Mouse (Mus musculus) forebrain, embryonic 11.5 days (tissue): ENCODE data around the gene Sptssa. TPM values are rescaled to one million over a fixed set of nuclear protein-coding genes. Genes with fewer than 3 reads are reported as not detected.
"Not testable (repeated sequence)": the region's sequence is repeated elsewhere in the genome, so short reads cannot be mapped to it uniquely, and the experiment has no call there.

Experiments
- ATAC-seq: fragments of 200-750 bp; cut with Nextera tagmentation; replicated peaks from 2 replicates; pipeline ENCODE4 v1.8.0; 2017; ENCODE audit warnings: moderate TSS enrichment; ENCODE audit not compliant: low FRiP score
- DNase-seq: peaks from one replicate; pipeline ENCODE4 v3.0.0-alpha.2; 2017; ENCODE audit warnings: low spot score
- H3K27ac ChIP-seq: fragments of 300-500 bp; sonication (generic); 2 replicates; pipeline ENCODE4 v1.5.1; 2014; ENCODE audit warnings: low read depth, low read length
- H3K27me3 ChIP-seq: fragments of 300-500 bp; sonication (generic); 2 replicates; pipeline ENCODE4 v1.6.1; 2014; ENCODE audit warnings: mild to moderate bottlenecking, low read length, mixed read lengths; ENCODE audit not compliant: control insufficient read depth, insufficient read depth
- H3K36me3 ChIP-seq: fragments of 300-500 bp; sonication (generic); 2 replicates; pipeline ENCODE4 v1.6.1; 2014; ENCODE audit warnings: mild to moderate bottlenecking, low read length, moderate library complexity, mixed read lengths; ENCODE audit not compliant: control insufficient read depth, insufficient read depth
- H3K4me1 ChIP-seq: fragments of 300-500 bp; sonication (generic); replicated peaks from 2 replicates; pipeline ENCODE4 v1.6.1; 2014; ENCODE audit warnings: low read length, mixed read lengths; ENCODE audit not compliant: control insufficient read depth, insufficient read depth
- H3K4me2 ChIP-seq: fragments of 300-500 bp; sonication (generic); 2 replicates; pipeline ENCODE4 v1.6.1; 2014; ENCODE audit warnings: low read depth, mild to moderate bottlenecking, low read length, moderate library complexity, mixed read lengths; ENCODE audit not compliant: severe bottlenecking
- H3K4me3 ChIP-seq: fragments of 300-500 bp; sonication (generic); 2 replicates; pipeline ENCODE4 v1.5.1; 2014; ENCODE audit warnings: low read depth, low read length
- H3K9ac ChIP-seq: fragments of 300-500 bp; sonication (generic); 2 replicates; pipeline ENCODE4 v1.6.1; 2014; ENCODE audit warnings: low read length
- H3K9me3 ChIP-seq: fragments of 300-500 bp; sonication (generic); 2 replicates; pipeline ENCODE4 v1.6.1; 2016; ENCODE audit warnings: low read length, mixed read lengths; ENCODE audit not compliant: control insufficient read depth
- WGBS: fragments of 180-500 bp; shearing (Covaris S2); extraction: QIAGEN DNeasy Blood & Tissue Kit; methylation state at CpG from one replicate; pipeline ENCODE4 v1.1.7; 2014; 5-methylcytosine and 5-hydroxymethylcytosine counted together
- polyA plus RNA-seq: library from polyadenylated mRNA; unstranded; fragments of >200 nt; fragmentation: Nextera tagmentation; extraction: Ambion mirVana; gene quantifications from 2 replicates; pipeline ENCODE4 v1.2.1, GENCODE M21; 2014

Sptssa gene
- polyA plus RNA-seq, 1 experiment from 2014 or later: 179 TPM

DNA sequence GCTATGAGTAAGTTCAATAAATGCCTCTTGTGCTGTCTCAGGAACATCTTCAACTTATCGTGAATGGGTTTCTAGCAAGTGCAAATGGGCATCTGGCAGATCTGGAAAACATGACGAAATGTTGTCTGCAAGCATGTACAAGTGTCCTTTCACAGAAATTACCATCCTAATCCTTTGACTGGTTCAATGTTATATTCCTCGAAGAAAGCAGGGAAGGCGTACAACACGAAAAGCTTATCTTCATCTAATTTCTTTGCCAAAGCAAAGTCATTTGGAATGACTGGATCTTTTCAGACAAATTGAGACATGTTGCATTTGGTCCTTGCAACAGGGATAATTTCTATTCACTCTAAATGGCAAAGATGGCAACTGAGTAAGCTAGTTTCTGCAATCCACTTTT is 32.7 kb upstream of the Sptssa start:
- peaks cover 2% of the 10 kb centered on the region; the same call in 1 of the 2 replicates for H3K36me3 ChIP-seq
- no peaks in the 10 kb centered on the region for H3K27me3 ChIP-seq
- H3K4me2 ChIP-seq: no peak overlapping the region
- no peak overlapping the region for H3K4me3 ChIP-seq
- no peak overlapping the region for H3K9ac ChIP-seq
- no peaks in the 10 kb centered on the region for H3K4me1 ChIP-seq
- WGBS: 97% methylated on average over 5 of the region's 5 CpGs
- ATAC-seq: no peak
- DNase-seq: no peak
- H3K9me3 ChIP-seq: no peaks in the 10 kb centered on the region
- H3K27ac ChIP-seq: no peak overlapping the region

GRCm38 (mm10) chr12:54683182-54683581 is 26.8 kb upstream of the Sptssa start:
- Histone ChIP-seq H3K4me1 (no peaks in the 10 kb centered on the region), H3K9ac (no peak overlapping the region), H3K36me3 (no peaks in the 10 kb centered on the region; the same call in 1 of the 2 replicates), H3K27me3 (no peaks in the 10 kb centered on the region), H3K4me3 (no peak overlapping the region), H3K9me3 (no peaks in the 10 kb centered on the region), H3K27ac (no peak overlapping the region), H3K4me2 (no peak overlapping the region)
- 40% methylated on average over 1 of the region's 1 CpGs for WGBS
- ATAC-seq: no peak
- DNase-seq: no peak

GRCm38 (mm10) chr12:54676709-54677108 is 20.3 kb upstream of the Sptssa start:
- H3K27me3 ChIP-seq: no peaks in the 10 kb centered on the region
- H3K36me3 ChIP-seq: peaks cover 3% of the 10 kb centered on the region; the same call in 1 of the 2 replicates
- ATAC-seq: no peak
- WGBS: 98% methylated on average over 9 of the region's 9 CpGs
- no peak overlapping the region for H3K4me3 ChIP-seq
- no peaks in the 10 kb centered on the region for H3K9me3 ChIP-seq
- no peak overlapping the region for H3K9ac ChIP-seq
- H3K4me2 ChIP-seq: no peak overlapping the region
- no peak for DNase-seq
- no peaks in the 10 kb centered on the region for H3K4me1 ChIP-seq
- no peak overlapping the region for H3K27ac ChIP-seq

DNA sequence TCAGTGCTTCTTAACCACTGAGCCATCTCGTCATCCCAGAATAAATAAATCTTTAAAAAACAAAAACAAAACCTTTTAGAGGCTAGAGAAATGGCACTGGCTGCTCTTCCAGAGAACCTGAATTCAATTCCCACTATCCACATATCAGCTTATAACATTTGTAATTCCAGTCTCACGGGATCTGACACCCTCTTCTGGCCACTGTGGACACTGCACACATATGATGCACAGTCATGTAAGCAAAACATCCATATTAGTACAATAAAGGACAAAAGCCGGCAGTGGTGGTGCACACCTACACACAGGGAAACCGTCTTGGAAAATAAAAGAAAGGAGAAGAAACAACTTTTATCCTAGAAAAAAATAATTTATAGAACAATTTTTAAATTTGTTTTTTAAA is 19.0 kb upstream of the Sptssa start:
- Histone ChIP-seq H3K4me1 (no peaks in the 10 kb centered on the region), H3K9ac (no peak overlapping the region), H3K36me3 (peaks cover 3% of the 10 kb centered on the region; the same call in 1 of the 2 replicates), H3K4me3 (no peak overlapping the region), H3K27ac (no peak overlapping the region), H3K27me3 (no peaks in the 10 kb centered on the region), H3K4me2 (no peak overlapping the region), H3K9me3 (no peaks in the 10 kb centered on the region)
- WGBS: 94% methylated on average over 4 of the region's 4 CpGs
- DNase-seq (no peak), ATAC-seq (no peak)

DNA sequence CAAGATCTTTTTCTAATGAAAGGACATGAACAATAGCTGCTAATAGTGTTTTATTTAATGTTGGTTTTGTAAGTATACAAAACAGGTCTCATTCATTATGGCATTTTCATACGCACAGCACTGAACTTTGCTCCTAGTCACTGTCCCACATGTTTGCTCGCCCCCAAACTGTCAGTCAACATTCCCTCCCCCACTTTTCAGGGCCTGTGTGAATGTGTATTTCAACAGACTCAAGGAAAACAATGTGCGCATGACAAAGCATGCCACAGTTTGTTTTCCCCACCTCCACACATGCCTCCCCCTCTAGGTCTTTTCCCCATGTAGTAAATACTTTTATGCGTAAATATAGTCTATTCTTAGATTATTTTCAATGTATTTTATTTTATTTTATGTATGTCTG is 14.9 kb upstream of the Sptssa start:
- no peak overlapping the region for H3K9ac ChIP-seq
- H3K27ac ChIP-seq: no peak overlapping the region
- H3K27me3 ChIP-seq: no peaks in the 10 kb centered on the region
- 84% methylated on average over 4 of the region's 4 CpGs for WGBS
- H3K36me3 ChIP-seq: peaks cover 3% of the 10 kb centered on the region; the same call in 1 of the 2 replicates
- no peak overlapping the region for H3K4me3 ChIP-seq
- no peak overlapping the region for H3K4me2 ChIP-seq
- no peak for DNase-seq
- no peaks in the 10 kb centered on the region for H3K4me1 ChIP-seq
- no peak for ATAC-seq
- H3K9me3 ChIP-seq: no peaks in the 10 kb centered on the region

DNA sequence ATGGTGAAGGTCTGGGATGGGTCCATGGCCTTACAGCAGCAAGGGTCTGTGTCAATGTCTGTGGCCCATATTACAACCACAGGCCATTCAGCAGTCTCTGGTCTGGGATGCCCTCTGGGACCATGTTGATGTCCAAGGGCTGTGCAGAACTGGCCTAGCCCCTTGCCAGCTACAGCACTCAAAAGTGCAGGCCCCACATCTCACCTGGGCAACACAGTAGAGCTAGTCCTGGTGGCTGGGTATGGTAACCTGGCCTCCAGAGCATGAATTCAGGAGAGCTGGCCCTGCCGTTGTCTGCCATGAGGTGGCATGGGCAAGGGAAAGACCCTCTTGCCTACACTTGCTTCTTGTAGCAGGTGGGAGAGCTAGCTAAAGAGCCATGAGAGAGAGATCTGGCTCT is 11.8 kb upstream of the Sptssa start:
- Histone ChIP-seq H3K27ac (no peak overlapping the region), H3K27me3 (no peaks in the 10 kb centered on the region), H3K9me3 (no peaks in the 10 kb centered on the region), H3K9ac (no peak overlapping the region), H3K36me3 (no peaks in the 10 kb centered on the region; the same call in 1 of the 2 replicates), H3K4me3 (no peak overlapping the region), H3K4me1 (no peaks in the 10 kb centered on the region), H3K4me2 (no peak overlapping the region)
- DNase-seq (no peak), ATAC-seq (no peak)
- 100% methylated on average over 1 of the region's 1 CpGs for WGBS

GRCm38 (mm10) chr12:54665526-54665925 is 9.2 kb upstream of the Sptssa start:
- Histone ChIP-seq H3K9me3 (no peaks in the 10 kb centered on the region), H3K9ac (no peak overlapping the region), H3K27me3 (no peaks in the 10 kb centered on the region), H3K36me3 (no peaks in the 10 kb centered on the region), H3K4me3 (no peak overlapping the region), H3K4me2 (no peak overlapping the region), H3K27ac (no peak overlapping the region), H3K4me1 (no peaks in the 10 kb centered on the region)
- DNase-seq (no peak), ATAC-seq (no peak)
- 83% methylated on average over 6 of the region's 6 CpGs for WGBS

DNA sequence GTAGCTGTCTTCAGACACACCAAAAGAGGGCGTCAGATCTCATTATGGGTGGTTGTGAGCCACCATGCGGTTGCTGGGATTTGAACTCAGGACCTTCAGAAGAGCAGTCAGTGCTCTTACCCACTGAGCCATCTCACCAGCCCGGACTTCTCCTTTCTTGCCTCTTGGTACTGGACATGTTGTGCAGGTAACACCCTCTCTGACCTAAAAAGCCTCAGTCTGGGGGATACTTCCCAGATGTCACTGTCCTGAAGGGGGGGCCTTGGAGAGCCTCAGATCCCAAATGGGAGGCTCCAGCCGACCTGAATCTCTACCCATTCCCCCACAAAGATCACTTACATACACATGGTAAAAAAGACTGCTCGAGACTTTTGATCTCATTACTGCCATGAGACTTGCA is 5.1 kb upstream of the Sptssa start:
- H3K27ac ChIP-seq, H3K4me2 ChIP-seq, H3K9ac ChIP-seq, H3K27me3 ChIP-seq, DNase-seq, H3K9me3 ChIP-seq, H3K4me3 ChIP-seq, ATAC-seq, H3K4me1 ChIP-seq, H3K36me3 ChIP-seq: not testable (repeated sequence)
- WGBS: 82% methylated on average over 5 of the region's 5 CpGs

GRCm38 (mm10) chr12:54659901-54660300 is 3.5 kb upstream of the Sptssa start:
- H3K4me1 ChIP-seq: no peaks in the 10 kb centered on the region; the same call in 1 of the 2 replicates
- no peaks in the 10 kb centered on the region for H3K9me3 ChIP-seq
- H3K4me3 ChIP-seq: no peak overlapping the region
- DNase-seq: no peak
- H3K9ac ChIP-seq: no peak overlapping the region
- ATAC-seq: no peak
- no peaks in the 10 kb centered on the region for H3K36me3 ChIP-seq
- H3K27ac ChIP-seq: no peak overlapping the region
- 91% methylated on average over 3 of the region's 3 CpGs for WGBS
- no peak overlapping the region for H3K4me2 ChIP-seq
- no peaks in the 10 kb centered on the region for H3K27me3 ChIP-seq
